Mouse (Mus musculus): ENCODE measurements around the gene Ubac2. TPM values are rescaled to one million over a fixed set of nuclear protein-coding genes. Genes with fewer than 3 reads are reported as not detected.

Ubac2 gene
- total RNA-seq, 4 experiments from 2014 or later: 32.8 to 43.5 (median 39.2) TPM

DNA sequence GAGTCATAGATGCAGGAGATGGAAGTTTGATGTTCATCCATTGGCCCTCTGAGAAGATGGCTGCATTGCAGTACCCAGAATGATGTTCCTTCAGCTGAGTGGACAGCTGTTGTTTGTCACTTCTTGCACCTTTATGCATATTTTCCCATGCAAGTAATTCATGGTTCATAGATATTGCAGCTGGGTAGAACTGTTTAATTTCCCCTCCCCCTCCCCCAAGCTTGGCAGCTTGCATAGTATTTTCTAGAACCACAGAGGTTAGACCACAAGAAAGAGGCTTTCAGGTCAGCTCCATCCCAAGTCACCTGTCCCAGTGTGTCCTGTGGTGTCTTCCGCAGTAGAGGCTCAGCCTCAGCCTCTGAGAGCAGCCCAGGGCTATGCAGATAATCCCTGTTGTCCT, 92.0 kb downstream of the Ubac2 start:
- DNase-seq: no peak

DNA sequence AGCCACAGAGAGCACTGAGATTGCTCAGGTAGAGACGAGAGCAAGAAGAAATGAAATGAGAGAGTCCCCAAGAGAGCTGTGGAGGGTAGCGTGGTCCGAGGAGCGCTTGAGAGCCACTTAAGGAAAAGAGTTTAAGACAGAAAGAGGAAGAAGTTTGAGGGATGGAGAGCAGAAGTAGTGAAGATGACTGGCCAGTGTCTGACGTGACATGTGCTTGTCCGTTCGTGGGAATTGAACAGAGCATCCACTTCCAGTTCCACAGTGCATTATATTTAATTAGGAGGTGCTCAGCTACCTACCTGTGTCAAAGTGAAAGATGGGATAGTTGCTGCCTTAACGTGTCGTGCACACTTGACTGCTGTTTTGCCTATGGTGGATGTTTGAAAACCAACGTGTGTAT, 94.7 kb downstream of the Ubac2 start:
- no peak for DNase-seq

DNA sequence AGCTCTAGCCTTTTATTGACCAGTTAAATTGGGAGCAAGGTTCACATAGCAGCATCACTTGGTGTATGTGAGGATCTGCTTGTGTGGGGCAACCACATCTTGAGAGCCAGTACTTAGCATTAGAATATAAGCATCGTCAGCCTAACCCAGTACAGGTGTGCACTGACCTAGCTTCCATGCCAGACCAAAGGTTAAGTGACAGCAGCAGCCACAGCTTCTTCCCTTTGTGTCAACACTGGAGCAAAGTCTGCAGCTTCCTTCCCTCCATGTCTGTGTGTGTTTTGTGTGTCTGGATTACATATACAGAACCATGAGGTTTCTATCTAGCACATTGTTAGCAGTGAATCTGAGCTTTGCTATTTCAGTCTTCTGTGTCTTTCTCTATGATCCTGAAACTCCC, 103.1 kb downstream of the Ubac2 start:
- DNase-seq: no peak

DNA sequence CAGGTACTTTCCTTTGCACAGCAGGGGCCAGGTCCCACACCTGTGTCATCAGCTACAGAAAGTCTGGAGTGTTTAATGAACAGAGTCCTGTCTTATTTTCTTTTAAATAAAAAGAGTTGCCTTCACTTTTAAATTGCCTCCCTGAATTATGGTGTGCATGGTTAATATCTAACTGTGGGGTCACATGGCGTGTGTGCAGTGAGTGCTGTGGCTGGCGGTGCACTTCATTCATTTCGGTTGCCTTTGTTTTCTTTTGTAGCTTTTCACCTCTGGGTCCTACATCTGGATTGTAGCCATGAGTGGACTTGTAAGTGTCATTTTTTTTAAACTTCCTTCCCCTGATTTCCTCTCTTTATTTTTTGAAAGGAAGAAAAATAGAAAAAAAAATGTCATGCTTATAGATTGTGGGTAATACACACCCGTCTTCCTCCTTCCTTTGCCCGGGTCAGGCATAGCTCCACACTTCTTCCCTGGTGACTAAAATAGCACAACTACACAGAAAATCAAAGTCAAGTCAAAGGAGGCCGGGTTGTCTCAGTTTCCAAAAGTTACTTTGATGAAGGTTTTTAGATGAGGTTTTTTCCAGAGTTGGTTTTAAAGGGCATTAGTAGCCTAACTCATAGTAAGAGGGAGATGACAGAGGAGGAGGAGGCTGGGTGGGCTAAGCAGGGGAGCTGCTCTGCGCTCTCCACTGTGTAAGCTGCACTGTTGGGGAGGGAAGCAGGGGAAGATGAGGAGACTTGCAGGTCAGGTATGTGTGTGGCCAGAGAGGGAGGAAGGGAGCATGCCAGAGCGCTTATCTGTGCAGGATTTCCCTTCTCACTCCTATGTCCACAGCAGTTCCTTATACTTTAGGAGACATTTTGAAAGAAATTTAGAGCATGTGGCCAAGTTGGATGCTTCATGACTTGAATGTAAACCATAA, 104.9 kb downstream of the Ubac2 start:
- no peak for DNase-seq

DNA sequence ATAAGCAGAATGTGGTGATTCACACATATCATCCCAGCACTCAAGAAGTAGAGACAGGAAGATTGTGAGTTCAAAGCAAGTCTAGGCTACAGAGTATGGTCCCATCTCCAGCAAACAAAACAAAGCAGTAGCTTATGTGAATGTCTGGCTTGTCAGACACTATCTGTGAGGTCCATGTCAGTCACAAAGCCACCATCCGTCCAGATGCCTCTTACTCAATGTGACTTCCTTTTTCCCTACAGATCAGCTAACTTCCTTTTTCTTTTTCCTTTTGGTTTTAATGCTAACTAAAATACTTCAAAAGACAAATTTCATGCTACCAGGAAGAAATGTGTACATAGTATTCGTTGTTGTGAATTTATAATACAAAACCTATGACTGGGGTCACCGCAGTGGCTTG, 107.1 kb downstream of the Ubac2 start:
- DNase-seq: no peak

DNA sequence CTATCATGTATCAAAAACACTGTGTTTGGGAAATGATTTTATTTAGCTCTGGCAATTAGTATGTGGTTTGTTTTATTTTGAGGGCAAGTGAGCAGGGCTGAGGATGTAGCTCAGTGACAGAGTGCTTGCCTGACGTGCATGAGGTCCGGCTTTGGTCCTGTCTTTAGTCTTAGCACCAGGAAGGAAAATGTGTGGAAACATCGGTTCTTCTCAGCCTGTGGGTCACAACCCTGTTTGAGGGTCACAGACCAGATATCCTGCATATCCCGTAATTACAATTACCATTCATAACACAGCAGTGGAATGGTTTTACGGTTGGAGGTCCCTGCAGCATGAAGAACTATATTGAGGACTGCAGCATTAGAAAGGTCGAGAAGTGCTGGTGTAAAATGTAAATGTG, 107.6 kb downstream of the Ubac2 start:
- no peak for DNase-seq

DNA sequence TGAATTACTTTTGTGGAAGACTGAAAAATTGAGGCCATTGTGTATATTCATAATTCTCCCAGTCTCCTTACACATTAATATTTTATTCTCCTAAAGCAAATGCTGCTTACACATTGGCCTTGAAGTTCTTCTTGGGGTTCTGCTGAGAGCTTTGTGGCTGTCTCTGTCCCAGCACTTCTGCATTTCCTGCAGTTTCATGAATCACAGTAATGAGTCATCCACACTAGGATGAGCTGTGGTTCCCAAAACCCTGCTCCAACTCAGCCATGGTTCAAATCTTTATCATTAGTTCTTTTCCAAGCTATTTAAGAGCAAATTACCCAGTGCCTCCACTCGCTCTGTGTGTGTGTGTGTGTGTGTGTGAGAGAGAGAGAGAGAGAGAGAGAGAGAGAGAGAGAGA, 108.9 kb downstream of the Ubac2 start:
- DNase-seq: no peak

DNA sequence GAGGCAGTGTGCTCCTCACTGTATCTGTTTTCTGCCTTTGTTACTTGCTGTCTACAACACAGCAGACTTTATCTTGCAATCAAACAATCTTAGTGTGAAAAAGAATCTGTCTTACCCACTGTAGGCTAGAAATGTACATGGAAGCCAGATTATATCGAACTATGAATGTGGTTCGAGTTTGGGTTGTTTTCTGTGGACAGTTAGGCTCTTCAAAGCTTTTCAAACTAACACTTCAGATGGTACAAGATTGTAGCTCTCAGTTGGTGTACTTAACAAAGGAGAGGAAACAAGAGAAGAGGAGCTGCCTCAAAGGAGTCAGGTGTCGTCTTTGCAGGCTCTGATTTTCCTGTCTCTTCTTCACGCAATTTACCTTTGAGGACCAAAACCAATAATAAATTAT, 109.3 kb downstream of the Ubac2 start:
- no peak for DNase-seq

DNA sequence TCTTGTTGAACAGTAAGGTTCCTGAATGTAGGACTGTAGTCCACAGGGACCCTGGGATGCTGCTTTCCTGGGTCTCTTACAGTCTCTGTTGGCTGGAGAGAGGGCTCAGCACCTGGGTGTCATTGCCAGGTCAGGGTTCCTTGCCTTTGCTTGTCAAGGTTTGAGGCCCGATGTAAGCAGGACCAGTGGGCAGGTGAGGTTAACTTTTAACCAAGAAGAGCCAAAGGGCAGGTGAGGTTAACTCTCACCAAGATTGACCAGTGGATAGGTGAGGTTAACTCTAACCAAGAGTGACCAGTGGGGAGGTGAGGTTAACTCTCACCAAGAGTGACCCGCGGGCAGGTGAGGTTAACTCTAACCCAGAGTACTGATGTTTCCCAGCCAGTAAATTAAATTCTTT, 110.9 kb downstream of the Ubac2 start:
- DNase-seq: no peak

DNA sequence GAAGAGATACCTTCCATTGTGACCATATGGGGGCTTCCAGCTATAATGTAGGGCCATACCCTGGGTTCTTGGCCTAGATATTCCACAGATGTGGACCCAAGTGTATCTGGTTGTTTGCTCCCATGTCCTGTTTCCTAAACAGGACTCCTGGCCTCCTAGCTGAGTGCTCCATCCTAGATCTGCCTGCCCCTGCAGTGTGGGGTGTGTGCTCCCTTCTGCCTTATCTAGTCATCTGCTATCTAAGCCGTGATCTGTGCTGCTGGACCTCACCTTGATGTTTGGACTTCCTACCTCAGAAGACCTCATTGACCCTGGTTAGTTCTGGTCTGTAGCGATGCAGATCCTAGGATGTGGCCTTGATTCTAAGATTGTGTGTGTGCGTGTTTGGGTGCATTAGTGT, 111.4 kb downstream of the Ubac2 start:
- no peak for DNase-seq

DNA sequence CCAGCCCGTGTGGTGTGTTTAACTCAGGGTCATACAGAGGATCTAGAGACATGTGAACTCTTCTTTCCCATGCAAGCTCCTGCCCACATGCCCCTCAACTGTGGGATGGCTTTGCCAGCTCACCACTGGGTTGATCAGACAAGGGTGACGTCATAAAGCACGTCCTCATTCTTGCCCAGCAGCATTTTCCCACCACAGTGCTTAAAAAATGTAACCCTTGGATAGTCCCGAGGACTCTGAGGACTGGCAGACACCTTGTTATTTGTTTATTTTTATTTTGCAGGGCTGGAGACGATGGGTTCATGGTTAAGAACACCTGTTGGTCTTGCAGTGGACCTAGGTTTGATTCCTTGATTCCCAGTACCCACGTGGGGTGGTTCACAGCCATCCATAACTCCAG, 112.5 kb downstream of the Ubac2 start:
- no peak for DNase-seq

DNA sequence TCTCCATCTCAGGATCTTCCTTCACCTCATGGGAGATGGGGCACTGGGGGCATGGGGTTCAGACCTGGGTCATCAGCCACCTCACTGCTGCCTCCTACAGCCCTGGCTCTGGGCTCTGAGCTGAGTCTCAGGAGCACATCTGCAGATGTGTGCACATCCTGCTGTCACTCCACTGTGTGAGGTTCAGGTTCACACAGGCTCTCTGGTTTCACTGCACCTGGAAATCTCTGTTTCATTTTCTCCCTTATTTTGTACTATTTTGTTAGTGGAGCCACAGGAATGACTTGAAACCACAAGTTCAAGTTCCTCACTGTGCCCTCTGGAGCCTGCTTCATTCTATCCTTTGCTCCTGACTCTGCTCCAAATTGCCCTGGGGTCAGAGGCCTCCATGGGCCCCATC, 113.5 kb downstream of the Ubac2 start:
- DNase-seq: no peak

DNA sequence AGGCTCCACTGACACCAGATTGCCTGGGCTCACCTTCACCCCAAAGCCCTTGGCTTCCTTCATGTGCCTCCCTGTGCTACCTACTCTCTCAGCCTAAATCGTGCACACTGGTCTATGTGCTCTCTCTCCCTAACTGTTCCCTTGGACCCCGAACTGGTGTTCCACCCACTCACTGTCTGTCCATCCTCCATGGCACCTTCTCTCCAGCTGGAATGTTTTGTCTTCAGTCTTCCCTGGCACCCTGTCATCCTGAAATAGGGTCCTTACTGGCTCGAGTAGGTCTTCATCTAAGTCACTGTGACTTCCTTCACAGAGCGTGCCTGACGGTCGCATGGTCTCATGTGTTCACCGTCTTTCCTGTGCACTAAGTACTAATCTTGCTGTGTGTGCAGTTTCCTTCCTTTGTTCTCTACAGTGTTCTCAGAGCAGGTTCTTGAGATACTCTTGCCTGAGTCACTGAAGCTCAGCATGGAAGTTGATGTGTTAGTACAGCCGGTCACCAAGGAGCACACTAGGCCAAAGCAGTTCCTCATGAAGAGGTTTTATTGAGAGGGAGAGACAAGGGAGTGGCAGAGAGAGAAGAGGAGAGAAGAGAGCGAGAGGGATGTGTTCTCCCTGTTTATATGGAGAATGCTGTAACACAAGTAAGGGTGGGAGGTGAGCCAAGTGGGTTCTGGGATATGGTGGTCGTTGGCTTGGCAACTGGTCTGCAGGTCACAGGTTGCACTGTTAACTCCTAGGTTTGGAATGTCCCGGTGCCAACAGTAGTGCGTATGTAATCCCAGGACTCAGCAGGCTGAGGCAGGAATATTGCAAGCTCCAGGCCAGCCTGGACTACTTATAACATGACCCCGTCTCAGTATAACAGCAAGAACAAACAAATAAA, 114.2 kb downstream of the Ubac2 start:
- DNase-seq: no peak

DNA sequence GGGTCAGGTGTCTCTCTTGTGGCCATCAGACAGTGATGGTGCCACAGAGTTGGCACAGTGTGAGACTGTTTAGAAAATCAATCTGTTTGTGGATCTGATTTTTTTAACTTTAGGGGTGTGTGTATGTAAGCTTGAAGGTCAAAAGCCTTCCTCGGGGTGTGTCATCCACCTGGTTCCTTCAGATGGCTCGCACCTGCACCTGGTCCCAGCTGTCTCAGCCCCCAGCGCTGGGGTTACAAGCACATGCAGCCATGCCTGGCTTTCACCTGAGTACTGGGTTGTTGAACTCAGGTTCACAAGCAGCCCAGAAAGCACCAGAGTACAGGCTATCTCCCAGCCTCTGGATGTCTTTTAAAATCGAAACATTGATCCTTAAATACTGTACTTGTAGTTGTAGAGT, 115.2 kb downstream of the Ubac2 start:
- DNase-seq: no peak

DNA sequence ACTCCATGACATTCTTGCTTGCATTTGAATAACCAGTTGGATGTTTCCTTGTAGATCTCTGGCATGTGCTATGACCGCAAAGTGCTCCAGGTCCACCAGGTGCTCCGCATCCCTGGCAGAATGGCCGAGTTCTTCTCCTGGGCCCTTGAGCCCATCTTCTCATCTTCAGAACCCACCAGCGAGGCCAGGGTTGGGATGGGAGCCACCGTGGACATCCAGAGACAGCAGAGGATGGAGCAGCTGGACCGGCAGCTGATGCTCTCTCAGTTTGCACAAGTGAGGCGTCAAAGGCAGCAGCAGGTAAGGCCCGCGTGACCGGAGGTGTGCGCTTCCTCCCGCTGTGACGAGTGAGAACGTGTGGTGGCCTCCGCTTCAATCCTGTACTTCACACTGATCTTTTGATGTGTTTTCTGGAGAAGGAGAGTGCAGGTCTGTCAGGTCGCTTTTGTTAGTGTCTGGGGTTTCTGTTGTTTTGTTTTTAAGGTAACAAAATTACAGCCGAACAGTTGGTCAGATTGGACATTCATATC, 115.8 kb downstream of the Ubac2 start:
- DNase-seq: no peak

DNA sequence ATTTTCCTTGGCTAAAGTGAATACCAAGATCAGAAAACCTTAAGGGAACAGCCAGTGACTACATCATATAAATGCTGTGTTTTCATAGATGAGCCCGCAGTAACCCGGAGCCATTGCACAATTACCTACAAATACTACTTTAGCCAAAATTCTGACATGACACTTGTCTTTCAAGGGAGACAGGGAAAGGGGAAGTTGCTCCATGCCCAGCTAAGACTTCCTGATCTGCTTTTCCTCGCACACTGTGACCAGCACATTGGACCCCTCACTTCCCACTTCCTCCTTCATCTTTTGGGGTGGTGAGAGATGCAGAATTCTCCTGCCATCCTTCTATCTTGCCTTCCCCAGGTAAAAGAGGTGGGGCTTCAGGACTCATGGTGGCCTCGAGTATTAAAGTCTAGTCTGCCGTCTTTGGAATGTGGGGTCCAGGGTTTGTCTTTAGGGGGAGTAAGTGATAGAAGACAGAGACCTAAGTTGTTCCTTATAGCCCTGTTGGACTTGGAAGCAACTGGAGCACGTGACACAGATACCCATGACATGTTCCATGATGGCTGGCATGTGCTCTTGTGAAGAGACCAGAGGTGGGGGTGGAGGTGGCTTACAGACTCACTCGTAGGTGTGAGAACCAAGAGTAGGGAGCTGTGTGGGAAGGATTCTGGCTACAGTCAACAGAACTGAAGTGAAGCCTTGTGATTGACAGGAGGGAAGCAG, 116.6 kb downstream of the Ubac2 start:
- DNase-seq: no peak

DNA sequence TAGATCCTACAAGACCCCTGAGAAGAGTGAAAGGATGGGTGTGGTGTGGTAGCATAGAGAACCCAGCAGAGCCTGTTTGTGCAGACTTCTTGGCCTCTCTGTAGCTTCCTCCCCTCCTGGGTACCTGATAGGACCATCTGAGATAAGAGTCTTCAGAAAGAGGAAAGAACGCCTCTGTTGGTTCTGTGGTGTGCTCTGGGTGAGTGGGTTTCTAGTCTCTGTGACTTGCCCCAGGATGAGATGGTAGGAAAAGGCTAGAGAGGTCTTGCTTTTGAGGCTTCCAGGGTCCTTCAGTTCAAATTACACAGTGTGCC, 117.1 kb downstream of the Ubac2 start:
- no peak for DNase-seq

DNA sequence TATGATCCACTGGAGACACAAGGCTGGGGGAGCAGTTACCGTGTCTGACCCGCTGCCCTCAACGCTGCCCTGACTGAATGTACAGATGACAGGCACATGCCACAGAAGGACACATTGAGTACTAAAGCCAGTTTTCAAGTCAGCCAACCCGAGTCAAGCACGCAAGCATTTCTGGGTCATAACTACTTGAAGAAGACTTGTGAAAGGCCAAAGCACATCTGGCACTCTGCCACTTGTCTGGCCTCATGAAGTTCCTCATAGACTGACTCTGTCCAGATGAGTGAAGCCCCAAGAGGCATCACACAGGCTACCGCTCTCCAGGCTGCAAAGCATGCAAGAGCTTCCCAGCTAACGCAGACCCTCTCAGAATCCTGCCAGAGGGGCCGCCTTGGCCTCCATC, 118.4 kb downstream of the Ubac2 start:
- DNase-seq: peak; percentile 40

DNA sequence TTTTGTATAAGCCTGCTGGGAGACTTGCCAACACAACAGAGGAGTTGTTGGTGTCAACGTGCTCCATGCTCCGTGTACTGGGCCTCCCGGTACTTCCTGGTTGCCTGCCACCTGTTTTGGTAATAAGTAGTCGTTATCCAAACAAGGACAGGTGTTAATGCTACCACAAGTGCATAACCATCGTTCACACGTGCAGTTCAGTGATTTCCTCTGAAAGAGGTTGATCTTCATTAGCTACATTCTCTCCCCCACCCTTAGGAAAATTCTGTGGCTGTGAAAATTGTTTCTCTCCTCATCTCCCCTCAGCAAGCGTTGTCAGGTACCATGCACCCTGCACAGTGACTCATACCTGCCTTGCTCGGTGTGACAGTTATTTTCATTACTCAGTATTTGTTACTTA, 121.0 kb downstream of the Ubac2 start:
- DNase-seq: no peak

DNA sequence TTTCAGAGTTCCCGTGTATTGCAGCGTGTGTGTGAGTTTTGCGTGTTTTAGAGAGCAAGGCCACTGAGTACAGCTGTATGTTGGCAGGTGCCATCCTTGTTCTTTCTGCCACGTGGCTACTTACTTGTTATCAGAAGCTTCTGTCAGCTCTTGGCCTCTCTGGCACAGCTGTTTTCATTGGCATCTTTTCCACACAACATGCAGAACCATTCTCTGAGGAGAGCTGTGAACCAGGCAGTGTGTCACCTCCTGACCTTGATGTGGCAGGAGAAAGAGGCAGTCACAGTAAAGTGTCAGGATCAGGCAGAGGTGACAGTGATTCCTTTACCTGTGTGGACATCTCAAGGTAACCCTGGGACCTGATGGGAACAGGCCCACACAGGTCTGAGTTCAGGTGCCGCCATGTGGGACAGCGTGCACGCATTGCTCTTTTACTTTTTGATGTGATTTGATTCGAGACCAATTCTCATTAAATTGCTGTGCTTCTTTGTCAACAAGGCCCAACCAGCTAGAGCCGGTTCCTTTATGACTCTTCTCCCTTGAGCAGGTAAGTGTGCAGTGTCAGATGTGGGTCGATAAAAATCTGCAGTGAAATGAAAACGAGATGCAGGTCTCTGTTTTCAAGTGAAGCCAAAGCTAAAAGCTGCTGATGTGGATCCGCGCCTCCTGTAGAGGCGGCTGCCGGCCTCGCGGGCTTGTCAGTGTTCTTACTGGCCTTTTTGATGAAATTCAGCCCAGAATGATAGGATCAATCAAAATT, 122.1 kb downstream of the Ubac2 start:
- no peak for DNase-seq

DNA sequence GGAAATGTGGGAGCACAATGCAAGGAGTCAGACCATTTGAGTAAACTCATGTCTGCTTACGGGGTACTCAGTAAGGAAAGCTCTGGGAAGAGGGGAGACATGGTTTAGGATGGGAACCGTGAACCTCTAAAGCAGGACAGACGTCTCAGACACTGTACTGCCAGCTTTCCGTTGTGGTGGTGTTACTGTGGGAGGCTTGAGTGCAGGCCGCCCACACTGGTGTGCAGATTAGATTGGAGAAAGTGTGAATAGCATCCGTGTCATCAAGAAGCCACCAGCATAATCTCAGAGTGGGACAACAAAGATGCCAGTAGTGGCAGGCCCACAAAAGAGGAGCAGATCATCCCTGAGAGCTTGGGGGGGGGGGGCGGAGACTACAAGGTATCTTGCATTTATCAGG, 123.8 kb downstream of the Ubac2 start:
- no peak for DNase-seq

DNA sequence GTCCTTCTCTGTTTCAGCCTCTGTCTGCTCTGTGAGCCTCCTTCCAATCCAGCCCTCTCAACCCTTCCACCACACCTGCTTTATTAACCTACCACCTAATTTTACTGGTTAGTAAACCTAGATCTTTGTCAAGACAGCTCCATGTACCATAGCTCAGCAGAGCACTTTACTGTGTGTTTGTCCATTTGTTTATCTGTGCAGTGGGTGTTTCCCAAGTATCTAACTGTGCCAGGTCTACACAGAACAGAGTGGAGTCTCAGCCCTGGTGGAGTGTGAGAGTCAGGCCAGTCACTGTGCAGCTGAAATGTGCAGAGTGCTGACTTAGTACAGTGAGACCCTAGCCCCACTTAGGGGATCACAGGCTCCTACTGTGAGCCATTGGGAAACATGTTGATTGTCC, 125.4 kb downstream of the Ubac2 start:
- DNase-seq: no peak

All from adrenal gland, adult 8-10 months (tissue).